Mouse (Mus musculus) T-helper 1 cell (primary cell): Measurements from ENCODE around the gene Glrx.
"Not testable (repeated sequence)": the region's sequence is repeated elsewhere in the genome, so short reads cannot be mapped to it uniquely, and the experiment has no call there.

Experiments used
- in situ Hi-C: fragments of 300-600 bp; cut with MboI, MseI; formaldehyde crosslinking; loops from one replicate; pipeline ENCODE4 v1.15.1; 2025; ENCODE audit warnings: high pct_unique_total_duplicates

Gene Glrx

GRCm38 (mm10) chr13:75832697-75833096 is 7.0 kb upstream of the Glrx start:
- in situ Hi-C loops = loop anchor here (10.0 to 25.0 kb wide), 2 partner anchors 192 to 1305 kb away; partner anchors contain the start of genes 2210408I21Rik and Slf1

DNA sequence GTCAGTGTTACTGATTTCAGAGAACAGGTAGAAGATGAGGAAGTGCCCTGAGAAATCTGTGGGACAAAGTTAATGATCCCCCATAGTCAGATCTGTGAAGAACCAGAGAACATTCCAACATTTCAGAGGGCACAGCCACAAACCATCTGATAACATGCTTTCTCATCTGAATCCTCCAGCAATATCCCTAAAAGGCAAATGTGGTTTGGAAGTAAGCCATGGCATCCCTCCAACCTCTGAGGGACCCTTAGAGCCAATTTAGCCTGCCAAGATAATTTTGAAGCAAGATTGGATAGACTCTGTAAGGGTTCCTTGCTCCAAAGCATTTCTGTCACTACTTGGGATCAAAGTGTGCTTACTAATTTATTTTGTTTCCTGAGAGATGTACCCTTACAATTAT is 6.2 kb upstream of the Glrx start:
- in situ Hi-C loops = loop anchor here (10.0 to 25.0 kb wide), 2 partner anchors 191 to 1304 kb away; partner anchors contain the start of genes 2210408I21Rik and Slf1

DNA sequence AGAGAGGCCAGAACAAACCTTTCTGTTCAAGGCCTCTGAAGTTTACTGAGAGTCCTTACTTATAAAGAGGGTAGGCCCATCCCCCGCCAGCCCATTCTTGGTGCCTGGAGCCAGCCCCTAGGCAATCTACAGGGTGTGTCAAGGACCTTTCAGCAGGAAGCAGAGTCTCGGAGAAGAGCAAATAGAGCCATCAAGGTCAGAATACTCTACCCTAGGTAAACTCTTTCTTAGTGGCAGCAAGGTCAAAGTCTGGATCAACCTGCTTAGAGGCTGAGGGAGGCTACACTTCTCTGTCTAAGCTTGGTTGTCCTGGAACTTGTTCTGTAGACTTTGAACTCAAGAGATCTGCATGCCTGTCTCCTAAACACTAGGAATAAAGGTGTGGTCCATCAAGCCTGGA is 4.2 kb upstream of the Glrx start:
- in situ Hi-C loops = loop anchor here (10.0 to 25.0 kb wide), 2 partner anchors 189 to 1302 kb away; partner anchors contain the start of genes 2210408I21Rik and Slf1

- in situ Hi-C loops = loop anchor here (10.0 to 25.0 kb wide), 2 partner anchors 186 to 1299 kb away; partner anchors contain the start of genes 2210408I21Rik and Slf1
Measured at GRCm38 (mm10) chr13:75838506-75838905, 1.2 kb upstream of the Glrx start.

DNA sequence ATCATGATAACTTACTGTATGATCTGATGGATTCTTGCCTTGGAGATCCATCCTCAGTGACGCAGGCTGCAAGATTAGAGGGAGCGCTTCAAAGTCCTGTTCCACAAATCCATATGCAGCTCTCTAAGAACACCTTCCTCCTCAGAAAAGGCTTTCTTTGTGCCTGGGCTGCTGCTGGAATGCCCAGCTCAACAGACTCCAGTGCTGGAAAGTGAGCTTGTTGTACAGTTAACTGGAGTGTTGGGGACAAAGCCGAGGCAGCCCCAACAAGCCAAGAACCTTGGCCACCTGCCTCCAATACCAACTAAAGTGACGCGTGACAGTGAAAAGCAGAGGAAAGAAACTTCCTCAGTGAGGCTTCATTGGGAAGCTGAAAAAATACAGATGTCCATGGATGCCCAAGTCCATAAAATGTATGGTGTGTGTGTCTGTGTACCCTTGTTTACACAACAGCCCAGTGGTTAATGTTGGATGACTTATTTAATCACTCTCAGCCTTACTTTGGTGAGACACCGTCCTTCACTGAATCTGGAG is 1.2 kb downstream of the Glrx start:
- in situ Hi-C loops = loop anchor here (25.0 kb wide), 1 partner anchor 1296 kb away; the partner anchor contains the start of genes 2210408I21Rik and Slf1

DNA sequence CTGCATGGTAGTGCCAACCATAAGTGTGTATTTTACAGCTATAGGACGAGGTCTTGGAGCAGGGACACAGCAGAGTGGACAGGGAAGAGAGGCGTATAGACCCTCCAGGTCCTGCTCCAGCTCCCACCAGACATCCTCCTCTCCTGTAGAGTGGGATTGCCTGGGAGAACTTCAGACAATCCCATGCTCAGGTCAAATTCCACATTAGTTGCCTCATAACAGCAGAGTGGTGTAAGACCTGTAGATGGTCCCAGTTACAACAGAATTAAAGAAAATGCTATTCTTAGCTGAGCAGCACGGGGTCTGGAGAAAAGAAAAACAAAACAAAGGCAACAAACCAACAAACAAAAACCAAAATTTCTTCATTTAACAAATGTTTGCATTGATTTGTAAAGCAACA is 2.3 kb downstream of the Glrx start:
- in situ Hi-C loops = loop anchor here (25.0 kb wide), 1 partner anchor 1295 kb away; the partner anchor contains the start of genes 2210408I21Rik and Slf1

DNA sequence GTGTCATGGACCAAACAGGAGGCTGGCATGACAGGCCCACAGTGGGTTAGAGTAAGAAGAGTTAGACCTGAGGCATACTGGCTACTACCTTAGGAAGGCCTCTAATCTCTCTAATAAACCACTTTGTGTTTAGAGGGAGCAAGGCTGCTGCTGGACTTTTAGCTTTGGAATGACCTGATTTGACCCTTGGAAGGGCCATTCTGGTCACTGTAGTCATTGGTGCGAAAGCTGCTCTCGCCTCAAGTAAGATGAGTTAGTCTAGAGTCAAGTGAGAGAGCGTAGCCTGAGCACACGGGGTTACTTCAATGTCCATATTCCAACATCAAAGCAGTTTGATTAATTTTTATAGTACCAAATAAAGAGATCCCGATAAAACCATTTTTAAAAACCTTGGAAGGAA is 3.7 kb downstream of the Glrx start:
- in situ Hi-C loops = loop anchor here (25.0 kb wide), 1 partner anchor 1294 kb away; the partner anchor contains the start of genes 2210408I21Rik and Slf1

GRCm38 (mm10) chr13:75843993-75844683 is 4.5 kb downstream of the Glrx start:
- in situ Hi-C loops = loop anchor here (25.0 kb wide), 1 partner anchor 1293 kb away; the partner anchor contains the start of genes 2210408I21Rik and Slf1

DNA sequence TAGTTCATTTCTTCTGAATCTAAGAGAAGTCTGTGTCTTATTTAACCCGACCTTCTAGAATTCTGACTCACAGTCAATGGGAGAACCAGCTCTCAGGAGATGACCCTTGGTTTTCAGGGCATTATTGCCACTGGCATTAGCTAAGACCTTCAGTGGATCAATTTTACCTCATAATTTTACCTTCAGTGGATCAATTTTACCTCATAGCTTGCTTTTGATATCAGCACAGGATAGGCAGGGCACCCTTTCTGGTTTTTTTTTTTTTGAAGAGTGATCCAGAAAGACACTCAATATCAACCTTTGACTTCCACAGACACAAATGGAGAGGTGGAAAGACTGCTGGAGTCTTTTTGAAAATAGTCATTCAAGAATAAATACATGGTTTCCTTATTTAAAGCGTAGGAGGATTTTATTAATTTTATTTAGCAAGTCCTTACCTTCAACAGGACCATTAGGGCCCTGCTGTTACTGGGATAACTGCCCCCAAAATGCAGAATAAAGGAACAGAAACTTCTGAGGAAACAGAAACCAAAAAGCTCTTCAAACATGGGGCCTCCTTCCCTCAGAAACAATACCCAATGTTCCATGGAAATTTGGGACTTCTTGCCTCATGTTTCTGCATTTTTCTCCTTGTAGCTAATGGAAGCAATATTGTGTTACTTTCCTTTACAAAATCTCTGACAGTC is 5.3 kb downstream of the Glrx start:
- in situ Hi-C loops = loop anchor here (25.0 kb wide), 1 partner anchor 1292 kb away; the partner anchor contains the start of genes 2210408I21Rik and Slf1

DNA sequence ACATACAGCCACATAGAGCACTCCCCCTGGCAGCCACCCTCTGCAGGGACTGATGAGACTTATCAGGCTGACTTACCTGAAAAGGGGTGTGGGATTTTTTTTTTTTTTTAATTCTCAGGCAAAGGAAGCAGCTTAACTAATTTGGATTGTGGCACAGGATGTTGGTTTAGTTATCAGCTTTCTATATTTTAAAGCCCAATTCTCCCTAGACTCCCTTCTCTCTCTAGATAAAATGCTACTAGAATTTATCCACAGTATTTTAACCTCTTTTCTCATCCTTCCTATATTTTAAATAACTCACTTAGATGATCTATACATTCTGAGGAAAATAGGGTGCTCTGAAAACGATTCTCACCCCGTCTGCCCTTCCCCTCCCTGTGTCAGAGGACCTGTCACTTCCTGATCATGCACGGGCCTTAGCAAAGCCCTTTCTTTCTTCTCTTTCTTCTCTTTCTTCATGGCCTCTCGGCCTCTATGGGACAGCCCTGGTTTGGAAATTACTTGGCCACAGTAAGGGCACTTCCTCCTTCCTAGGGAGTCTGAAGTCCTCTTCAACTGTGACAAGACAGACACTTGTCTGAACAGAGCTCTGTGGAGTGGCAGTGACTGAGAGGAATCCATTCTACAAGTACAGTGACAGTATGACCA is 6.0 kb downstream of the Glrx start:
- in situ Hi-C loops = loop anchor here (25.0 kb wide), 1 partner anchor 1292 kb away; the partner anchor contains the start of genes 2210408I21Rik and Slf1

- in situ Hi-C loops = loop anchor here (25.0 kb wide), 1 partner anchor 1290 kb away; the partner anchor contains the start of genes 2210408I21Rik and Slf1
Measured at GRCm38 (mm10) chr13:75847027-75847426, 7.4 kb downstream of the Glrx start.

DNA sequence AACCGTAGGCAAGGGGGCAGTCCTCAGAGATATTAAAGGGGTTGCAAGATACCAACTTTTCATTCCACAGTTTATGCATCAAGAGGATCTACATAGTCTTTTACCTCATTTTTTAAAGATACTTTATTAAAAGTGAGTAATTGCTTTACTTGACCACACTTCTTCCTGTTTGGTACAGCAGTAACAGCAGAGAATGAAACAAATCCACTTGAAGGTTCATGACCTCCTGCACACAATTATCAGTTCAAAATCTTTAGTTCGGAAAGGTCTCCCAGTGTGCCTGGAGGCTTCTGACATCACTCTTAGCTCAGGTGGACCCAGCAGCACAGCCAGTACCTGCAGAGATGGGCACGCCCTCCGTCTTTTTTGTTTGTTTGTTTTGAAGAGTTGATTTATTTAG is 12.4 kb downstream of the Glrx start:
- in situ Hi-C loops = no loop called here

- in situ Hi-C loops = no loop called here
Measured at GRCm38 (mm10) chr13:75853118-75853517, 13.4 kb downstream of the Glrx start.

- in situ Hi-C loops = no loop called here
Measured at GRCm38 (mm10) chr13:75859264-75859844, 19.7 kb downstream of the Glrx start.

DNA sequence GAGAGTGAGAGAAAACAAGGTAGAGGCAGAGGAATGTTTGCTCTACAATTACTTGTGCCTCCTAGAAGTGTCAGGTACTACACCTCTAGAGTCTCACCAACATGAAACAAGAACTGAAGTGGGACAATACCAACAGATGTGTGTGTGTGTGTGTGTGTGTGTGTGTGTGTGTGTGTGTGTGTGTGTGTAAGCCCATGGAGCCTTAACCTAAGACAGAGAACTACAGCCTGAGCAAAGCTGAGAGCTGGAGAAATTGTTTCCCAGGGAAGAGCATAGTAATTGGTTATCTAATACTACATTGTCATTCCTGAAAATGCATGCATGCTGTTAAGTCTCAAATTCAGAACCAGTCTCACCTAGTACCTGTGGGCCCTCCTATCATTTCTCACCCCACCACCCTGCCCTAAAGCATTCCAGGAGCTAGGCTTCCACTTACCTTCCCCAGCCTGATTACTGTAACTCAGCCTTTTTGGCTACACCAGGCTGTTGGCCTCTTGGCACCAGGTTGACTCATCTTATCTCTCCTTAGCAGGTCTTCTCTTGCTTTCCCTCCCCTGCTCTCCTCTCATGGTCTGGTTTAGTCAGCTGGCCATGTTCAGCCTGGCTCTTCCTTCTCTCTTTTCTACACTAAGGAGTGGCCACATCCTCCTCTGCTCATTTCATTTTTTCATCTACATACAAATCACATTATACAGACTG is 26.0 kb downstream of the Glrx start:
- in situ Hi-C loops = no loop called here

- in situ Hi-C loops = no loop called here
Measured at GRCm38 (mm10) chr13:75867876-75868275, 28.2 kb downstream of the Glrx start.

GRCm38 (mm10) chr13:75874608-75875376 is 35.1 kb downstream of the Glrx start:
- in situ Hi-C loops = loop anchor here (5.0 kb wide), 1 partner anchor 652 kb away; no protein-coding TSS in a partner anchor

DNA sequence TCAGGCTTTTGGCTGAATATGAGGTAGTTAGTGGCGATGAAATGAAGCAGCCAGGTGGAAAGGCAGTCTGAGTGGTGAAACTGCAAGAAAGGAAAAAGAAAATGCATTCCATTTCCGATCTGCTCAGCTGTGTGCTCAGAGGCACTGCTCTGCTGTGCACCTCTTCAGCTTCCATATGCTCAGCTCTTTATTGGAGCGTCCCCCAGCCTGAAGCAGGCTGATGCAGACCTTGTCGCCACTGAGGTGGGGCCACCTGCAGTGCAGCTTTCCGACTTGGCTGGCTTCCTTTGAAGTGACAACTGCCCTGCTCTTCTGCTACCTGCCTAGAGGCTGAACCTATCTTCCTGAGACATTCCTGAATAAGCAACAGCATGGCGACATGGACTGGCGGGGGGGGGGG is 36.5 kb downstream of the Glrx start:
- in situ Hi-C loops = not testable (repeated sequence)

DNA sequence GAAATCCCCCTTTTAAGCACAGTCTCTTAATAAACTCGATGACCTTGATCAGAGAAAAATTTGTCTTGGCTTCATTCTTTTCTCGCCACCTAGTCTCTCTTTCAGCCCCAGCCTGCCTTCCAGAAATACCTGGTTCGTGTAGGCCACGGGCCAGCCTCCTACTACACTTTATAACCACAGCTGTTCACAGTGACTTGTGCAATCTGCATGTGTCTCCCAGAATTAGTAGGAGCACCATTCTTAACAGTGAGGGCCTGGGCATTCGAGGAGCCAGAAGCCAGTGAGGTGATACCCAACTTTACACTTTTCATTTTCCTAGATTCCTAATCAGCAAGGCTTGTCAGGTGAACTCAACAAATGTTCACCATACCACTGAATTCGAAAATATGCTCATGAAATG is 36.9 kb downstream of the Glrx start:
- in situ Hi-C loops = no loop called here
